Mouse (Mus musculus) stomach, postnatal 0 days (tissue): ENCODE results near the gene Ankrd54. TPM values are rescaled to one million over a fixed set of nuclear protein-coding genes. Genes with fewer than 3 reads are reported as not detected.

Experiments
- ATAC-seq: fragments of 200-750 bp; cut with Nextera tagmentation; 2 replicates; pipeline ENCODE4 v1.8.0; 2017; ENCODE audit not compliant: low FRiP score, low TSS enrichment
- DNase-seq: peaks from one replicate; pipeline ENCODE4 v3.0.0-alpha.2; 2016; ENCODE audit warnings: low spot score
- H3K27ac ChIP-seq: fragments of 300-500 bp; sonication (generic); replicated peaks from 2 replicates; pipeline ENCODE4 v1.5.1; 2014; ENCODE audit warnings: mild to moderate bottlenecking, control low read depth
- H3K27me3 ChIP-seq: fragments of 300-500 bp; sonication (generic); 2 replicates; pipeline ENCODE4 v1.6.1; 2014; ENCODE audit warnings: low read length; ENCODE audit not compliant: control insufficient read depth, insufficient read depth
- H3K36me3 ChIP-seq: fragments of 300-500 bp; sonication (generic); 2 replicates; pipeline ENCODE4 v1.6.1; 2014; ENCODE audit warnings: low read length, mixed read lengths; ENCODE audit not compliant: control insufficient read depth, insufficient read depth
- H3K4me1 ChIP-seq: fragments of 300-500 bp; sonication (generic); replicated peaks from 2 replicates; pipeline ENCODE4 v1.6.1; 2014; ENCODE audit warnings: antibody characterized with exemption; ENCODE audit not compliant: control insufficient read depth, insufficient read depth
- H3K4me2 ChIP-seq: fragments of 300-500 bp; sonication (generic); replicated peaks from 2 replicates; pipeline ENCODE4 v1.6.1; 2014; ENCODE audit warnings: low read depth, mild to moderate bottlenecking, control low read depth, moderate library complexity
- H3K4me3 ChIP-seq: fragments of 300-500 bp; sonication (generic); 2 replicates; pipeline ENCODE4 v1.5.1; 2014; ENCODE audit warnings: low read depth, low read length, control low read depth
- H3K9ac ChIP-seq: fragments of 300-500 bp; sonication (generic); 2 replicates; pipeline ENCODE4 v1.6.1; 2014; ENCODE audit warnings: mild to moderate bottlenecking, low read length, control low read depth, mixed read lengths
- H3K9me3 ChIP-seq: fragments of 300-500 bp; sonication (generic); 2 replicates; pipeline ENCODE4 v1.6.1; 2016; ENCODE audit warnings: low read length; ENCODE audit not compliant: control insufficient read depth
- CTCF ChIP-seq: IDR thresholded peaks from 2 replicates; pipeline ENCODE4 v1.5.1; 2016; ENCODE audit warnings: antibody characterized with exemption, low read depth, mild to moderate bottlenecking, moderate library complexity
- EP300 ChIP-seq: optimal IDR thresholded peaks from 2 replicates; pipeline ENCODE3; 2016; ENCODE audit warnings: antibody characterized with exemption
- WGBS: fragments of 180-500 bp; shearing (Covaris S2); extraction: QIAGEN DNeasy Blood & Tissue Kit; methylation state at CpG from one replicate; pipeline ENCODE4 v1.1.7; 2014; 5-methylcytosine and 5-hydroxymethylcytosine counted together
- polyA plus RNA-seq: library from polyadenylated mRNA; unstranded; fragments of >200 nt; fragmentation: Nextera tagmentation; extraction: Ambion mirVana; gene quantifications from 2 replicates; pipeline ENCODE4 v1.2.1, GENCODE M21; 2015

The Ankrd54 gene
- polyA plus RNA-seq, 1 experiment from 2014 or later = 27.1 TPM

- WGBS = 81% methylated on average over 2 of the region's 2 CpGs
- Histone ChIP-seq H3K4me1 (no peaks in the 10 kb centered on the region), H3K36me3 (peaks cover 29% of the 10 kb centered on the region), H3K4me3 (no peak overlapping the region), H3K9me3 (no peaks in the 10 kb centered on the region), H3K27me3 (no peaks in the 10 kb centered on the region), H3K9ac (no peak overlapping the region), H3K27ac (0 out of 2 replicates have a peak overlapping the region, but pooled peaks have one; percentile 4), H3K4me2 (no peak overlapping the region)
- no peak for TF ChIP-seq EP300
- TF ChIP-seq CTCF = no peak
- no peak for ATAC-seq
- no peak for DNase-seq
Measured at GRCm38 (mm10) chr15:79052366-79052765, 10.3 kb downstream of the Ankrd54 start.

GRCm38 (mm10) chr15:79051461-79052360 lies 11.0 kb downstream of the Ankrd54 start:
- 0 out of 2 replicates have a peak overlapping the region, but pooled peaks have one; percentile 8 for H3K9ac ChIP-seq
- no peak overlapping the region for H3K4me3 ChIP-seq
- peaks cover 29% of the 10 kb centered on the region for H3K36me3 ChIP-seq
- no peak overlapping the region for H3K4me2 ChIP-seq
- peak; percentile 66 for DNase-seq
- 62% methylated on average over 13 of the region's 13 CpGs for WGBS
- H3K27ac ChIP-seq = peak overlapping the region; percentile 65
- peak; percentile 76 for ATAC-seq
- no peaks in the 10 kb centered on the region for H3K27me3 ChIP-seq
- no peak; the same call in 1 of the 2 replicates for TF ChIP-seq CTCF
- TF ChIP-seq EP300 = no peak
- no peaks in the 10 kb centered on the region for H3K9me3 ChIP-seq
- no peaks in the 10 kb centered on the region for H3K4me1 ChIP-seq

- Histone ChIP-seq H3K9ac (no peak overlapping the region), H3K4me1 (no peaks in the 10 kb centered on the region), H3K4me3 (no peak overlapping the region), H3K27ac (peak overlapping the region; percentile 65), H3K27me3 (no peaks in the 10 kb centered on the region), H3K36me3 (peaks cover 22% of the 10 kb centered on the region), H3K9me3 (no peaks in the 10 kb centered on the region), H3K4me2 (no peak overlapping the region)
- ATAC-seq = peak; percentile 41
- TF ChIP-seq CTCF = no peak
- no peak for TF ChIP-seq EP300
- no peak for DNase-seq
- WGBS = 68% methylated on average over 2 of the region's 2 CpGs
Measured at GRCm38 (mm10) chr15:79050964-79051363, 11.7 kb downstream of the Ankrd54 start.

- WGBS = 57% methylated on average over 9 of the region's 9 CpGs
- no peak overlapping the region for H3K9ac ChIP-seq
- peaks cover 17% of the 10 kb centered on the region for H3K36me3 ChIP-seq
- no peak overlapping the region for H3K4me2 ChIP-seq
- DNase-seq = no peak
- H3K4me1 ChIP-seq = no peaks in the 10 kb centered on the region
- no peaks in the 10 kb centered on the region for H3K27me3 ChIP-seq
- TF ChIP-seq EP300 = no peak
- TF ChIP-seq CTCF = no peak
- H3K4me3 ChIP-seq = no peak overlapping the region
- H3K9me3 ChIP-seq = no peaks in the 10 kb centered on the region
- H3K27ac ChIP-seq = peak overlapping the region; percentile 65; the same call in 1 of the 2 replicates
- no peak for ATAC-seq
Measured at GRCm38 (mm10) chr15:79050160-79050845, 12.4 kb downstream of the Ankrd54 start.

- no peaks in the 10 kb centered on the region for H3K27me3 ChIP-seq
- no peak for TF ChIP-seq EP300
- no peak overlapping the region for H3K9ac ChIP-seq
- no peaks in the 10 kb centered on the region for H3K4me1 ChIP-seq
- no peaks in the 10 kb centered on the region for H3K9me3 ChIP-seq
- ATAC-seq (no peak), DNase-seq (no peak)
- no peak overlapping the region for H3K4me2 ChIP-seq
- no peak overlapping the region for H3K4me3 ChIP-seq
- 59% methylated on average over 4 of the region's 4 CpGs for WGBS
- no peak overlapping the region for H3K27ac ChIP-seq
- H3K36me3 ChIP-seq = no peaks in the 10 kb centered on the region
Measured at GRCm38 (mm10) chr15:79048186-79048585, 14.5 kb downstream of the Ankrd54 start.
